Mouse (Mus musculus) monocyte, adult 2 months (primary cell): ENCODE data around the gene Atp4a.

Experiments
- DNase-seq, 2 experiments: peaks; one replicate each; pipeline ENCODE4 v3.0.0; 2022; ENCODE audit warnings: low spot score in 2 of 2, low read depth in 1 of 2

Atp4a gene

DNA sequence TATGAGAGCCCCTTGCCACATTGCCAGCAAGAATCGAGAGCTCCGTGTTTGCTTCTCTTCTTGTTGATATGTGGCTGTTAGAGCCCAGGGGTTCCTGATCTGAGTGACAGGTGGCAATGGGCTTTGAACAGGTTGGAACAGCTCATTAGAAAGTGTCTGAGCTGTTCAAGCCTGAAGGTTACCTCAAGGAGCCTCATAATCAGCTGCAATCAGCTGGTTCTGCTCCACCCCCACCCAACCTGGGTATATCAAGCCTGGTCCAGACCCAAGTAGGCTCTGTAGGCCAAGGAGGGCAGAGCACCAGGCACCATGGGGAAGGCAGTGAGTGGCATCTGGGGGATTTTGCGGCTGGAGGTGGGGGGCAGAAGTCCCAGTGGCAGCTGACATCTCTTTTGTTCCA lies at the start of gene Atp4a:
TSS of gene Atp4a (plus strand) at position 268 of the 400 bp plus-strand sequence.
- DNase-seq: no peak

DNA sequence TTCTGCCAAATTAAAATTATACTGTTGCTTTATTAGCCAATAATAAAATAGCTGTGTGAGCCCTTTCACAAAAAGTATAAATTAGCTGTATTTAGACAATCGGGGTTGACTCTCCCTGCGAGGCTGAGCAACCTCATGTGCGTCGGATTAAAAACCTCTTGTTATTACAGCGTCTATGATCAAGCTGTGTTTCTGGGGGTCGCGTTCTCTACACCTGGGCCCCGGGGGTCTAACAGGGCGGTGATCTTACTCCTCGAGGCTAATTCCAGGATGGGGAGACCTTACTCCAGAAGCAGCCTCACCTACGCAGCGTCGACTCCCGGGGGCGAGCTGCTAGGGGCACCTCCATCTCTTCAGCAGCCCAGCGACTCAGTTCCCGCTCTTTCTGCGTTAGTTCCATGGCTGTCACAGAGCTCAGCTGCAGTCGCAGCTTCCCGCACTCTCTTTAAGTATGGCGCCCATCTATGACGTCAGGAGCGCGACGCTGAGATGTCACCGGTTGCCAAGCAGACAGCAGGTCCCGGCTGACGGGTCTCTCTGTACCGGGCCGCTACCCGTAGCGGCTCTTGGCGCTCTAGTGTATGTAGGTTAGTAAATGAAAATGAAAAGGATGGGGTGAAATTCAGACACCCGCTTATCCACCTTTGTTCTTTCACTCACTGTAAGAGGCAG lies 47.3 kb upstream of the Atp4a start, which contains the start of gene Haus5:
TSS of gene Haus5 (minus strand) at position 466 of the 672 bp plus-strand sequence.
- DNase-seq: peak; percentile 77 to 86

DNA sequence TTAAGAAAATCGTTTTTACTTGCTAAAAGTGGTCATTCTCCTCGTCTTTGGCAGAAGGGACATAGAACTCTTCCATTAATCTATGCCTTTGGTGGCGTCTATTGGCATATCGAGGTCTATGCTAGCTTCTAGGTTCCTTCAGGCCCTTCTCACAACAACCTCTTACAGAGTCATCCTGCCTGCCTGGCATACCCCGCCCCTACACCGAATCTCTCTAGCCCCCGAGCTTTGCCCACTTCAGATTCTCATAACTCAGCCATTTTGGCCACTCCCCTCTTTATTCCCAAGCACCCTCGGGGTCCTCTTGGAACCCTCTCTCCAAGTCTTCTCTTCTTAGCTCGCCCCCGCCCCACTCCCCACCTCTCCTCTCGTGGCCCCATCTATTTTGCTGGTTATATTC lies 46.7 kb upstream of the Atp4a start:
- no peak for DNase-seq

DNA sequence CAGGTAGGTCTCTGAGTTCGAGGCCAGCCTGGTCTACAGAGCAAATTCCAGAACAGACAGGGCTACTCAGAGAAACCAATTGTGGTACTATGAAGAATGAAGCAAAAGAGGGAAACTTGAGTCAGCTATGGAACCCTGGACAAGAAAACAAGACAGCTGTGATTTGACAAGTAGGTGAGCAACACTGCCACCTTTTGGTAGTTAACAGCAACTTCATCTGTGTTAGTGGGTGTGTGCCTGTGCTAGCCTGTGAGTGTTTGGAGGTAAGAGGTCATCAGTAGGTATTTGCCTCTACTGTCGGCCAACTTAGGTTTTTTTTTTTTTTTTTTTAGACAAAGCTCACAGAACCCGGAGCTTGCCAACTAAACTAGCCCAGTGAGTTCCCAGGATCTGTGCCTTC lies 42.8 kb upstream of the Atp4a start:
- no peak for DNase-seq

DNA sequence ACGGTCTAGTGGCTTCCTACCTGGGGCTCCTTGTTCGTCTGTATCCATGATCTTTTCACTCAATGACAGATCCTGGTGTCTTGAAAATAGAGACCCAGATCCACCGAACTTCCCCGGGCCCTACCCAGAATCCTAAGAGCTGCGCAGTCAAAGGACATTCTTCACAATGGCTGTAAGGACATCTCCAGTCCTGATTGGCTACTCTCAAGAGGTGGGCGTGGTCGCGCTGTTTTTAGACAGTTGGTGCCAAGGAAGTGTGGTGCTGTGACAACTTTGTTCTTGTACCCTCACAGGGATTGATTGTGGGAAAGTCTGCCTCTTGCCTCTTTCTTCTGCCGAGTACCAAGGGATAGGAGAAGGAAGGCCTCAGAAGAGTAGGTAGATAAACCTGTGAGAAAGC lies 40.5 kb upstream of the Atp4a start, which contains the start of gene Pmis2:
TSS of gene Pmis2 (minus strand) at position 126 of the 400 bp plus-strand sequence.
- DNase-seq: no peak

DNA sequence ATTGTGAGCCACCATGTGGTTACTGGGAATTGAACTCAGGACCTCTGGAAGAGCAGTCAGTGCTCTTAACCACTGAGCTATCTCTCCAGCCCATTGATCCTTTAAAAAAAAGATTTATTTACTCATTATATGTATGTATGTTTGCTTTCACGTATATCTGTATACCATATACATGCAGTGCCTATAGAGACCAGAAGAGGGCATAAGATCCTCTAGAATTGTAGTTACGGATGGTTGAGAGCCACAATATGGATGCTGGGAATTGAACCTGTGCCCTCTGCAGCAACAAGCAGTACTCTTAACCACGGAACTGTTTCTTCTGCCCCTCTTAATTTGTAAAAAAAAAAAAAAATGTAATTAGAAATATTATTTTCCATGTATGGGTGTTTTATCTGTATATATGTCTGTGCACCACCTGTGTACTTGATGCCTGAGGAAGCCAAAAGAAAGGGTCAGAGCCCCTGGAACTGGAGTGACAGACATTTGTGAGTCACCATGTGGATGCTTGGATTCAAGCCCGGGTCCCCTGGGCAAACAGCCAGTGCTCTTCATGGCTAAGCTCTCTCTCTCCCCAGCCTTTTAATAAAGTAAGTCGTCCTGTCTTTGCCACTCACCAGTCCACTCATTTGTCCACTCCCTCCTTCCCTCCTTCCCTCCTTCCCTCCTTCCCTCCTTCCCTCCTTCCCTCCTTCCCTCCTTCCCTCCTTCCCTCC lies 33.6 kb upstream of the Atp4a start:
- no peak for DNase-seq

DNA sequence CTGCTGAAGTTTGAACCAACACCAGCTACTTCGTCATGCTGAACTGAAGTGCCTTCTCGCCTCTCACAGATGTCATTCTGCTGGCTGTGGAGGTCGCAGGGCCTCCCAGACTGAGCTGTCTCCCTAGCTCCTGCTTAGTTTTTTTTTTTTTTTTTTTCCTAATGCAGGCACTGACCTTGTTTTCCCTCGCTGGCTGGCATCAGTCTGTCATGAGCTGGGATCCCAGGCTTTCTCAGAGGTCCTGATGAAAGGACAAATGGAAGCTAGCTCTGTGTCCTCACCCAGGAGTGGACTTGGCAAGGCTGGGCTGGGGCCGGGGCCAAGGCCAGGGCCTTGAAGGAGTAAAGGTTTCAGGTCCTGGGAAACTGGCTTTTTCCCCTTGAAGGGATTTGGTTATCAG lies 30.1 kb upstream of the Atp4a start:
- no peak for DNase-seq

DNA sequence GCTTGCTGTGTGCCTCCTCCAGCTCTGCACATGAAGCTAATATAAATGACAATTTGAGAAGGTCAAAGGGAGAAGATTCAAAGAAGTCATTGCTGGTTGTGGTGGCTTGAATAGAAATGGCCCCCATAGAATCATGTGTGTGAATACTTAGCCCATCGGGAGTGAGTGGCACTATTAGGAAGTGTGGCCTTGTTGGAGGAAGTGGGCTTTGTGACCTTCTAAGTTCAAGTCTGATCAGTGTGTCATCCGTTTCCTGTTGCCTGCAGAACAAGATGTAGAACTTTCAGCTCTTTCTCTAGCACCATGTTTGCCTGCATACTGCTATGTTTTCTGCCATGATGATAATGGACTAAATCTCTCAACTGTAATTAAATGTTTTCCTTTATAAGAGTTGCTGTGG lies 28.6 kb upstream of the Atp4a start:
- DNase-seq: no peak

DNA sequence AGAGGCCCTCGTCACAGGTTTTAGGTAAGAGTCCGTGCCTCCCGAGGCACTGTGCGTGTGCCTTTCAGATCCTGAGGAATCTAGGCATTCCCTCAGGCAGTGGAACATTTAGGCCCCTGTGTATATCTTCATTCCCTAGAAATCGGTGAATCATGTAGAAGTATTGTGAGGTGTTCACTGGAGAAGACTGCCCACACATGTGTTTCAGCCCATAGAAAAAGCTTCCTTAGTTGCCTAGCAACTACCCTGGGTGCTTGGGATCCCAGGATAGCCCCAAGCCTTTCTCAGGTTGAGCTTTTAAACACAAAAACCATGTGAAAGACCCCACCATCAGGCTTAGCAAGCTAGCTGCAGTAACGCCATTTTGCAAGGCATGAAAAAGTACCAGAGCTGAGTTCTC lies 23.7 kb upstream of the Atp4a start:
- DNase-seq: no peak

DNA sequence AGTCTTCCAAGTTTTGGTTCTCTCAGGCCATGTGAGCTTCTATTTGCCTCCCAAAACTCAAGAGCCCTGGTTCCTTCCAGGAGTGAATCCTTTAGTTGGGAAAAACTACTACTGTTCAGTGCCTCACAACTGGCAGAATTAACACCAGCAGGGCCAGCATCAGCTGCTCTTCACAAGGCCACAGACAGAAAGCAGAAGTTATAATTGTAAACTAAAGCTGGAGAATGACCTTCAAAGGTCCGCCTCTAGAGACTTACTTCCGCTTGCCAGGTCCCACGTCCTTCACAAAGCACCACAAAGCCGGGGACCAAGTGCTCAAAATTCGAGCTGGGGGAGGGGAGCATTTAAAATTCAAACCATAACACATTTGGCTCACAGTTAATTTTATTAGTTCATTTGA lies 13.9 kb upstream of the Atp4a start:
- peak in 1 of 2 experiments; percentile 39 for DNase-seq

DNA sequence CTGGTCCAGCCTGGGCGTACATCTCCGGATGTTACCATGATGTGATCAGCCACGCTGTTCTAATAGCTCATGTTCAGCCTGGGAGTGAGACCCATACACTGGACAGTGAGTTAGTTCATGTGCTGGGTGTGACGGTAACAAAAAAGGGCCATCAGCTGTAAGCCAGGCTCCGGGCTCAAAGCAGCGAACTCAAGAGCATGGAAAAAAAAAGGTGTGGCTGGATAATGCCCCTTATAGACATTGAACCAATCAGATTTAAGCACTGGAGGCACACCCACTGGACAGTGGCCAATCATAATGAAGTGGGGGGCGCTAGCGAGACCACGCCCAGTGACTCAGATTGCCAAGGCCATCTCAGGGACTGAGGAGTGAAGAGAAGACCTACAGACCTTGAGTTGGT lies 13.4 kb upstream of the Atp4a start, which contains the start of gene 2200002J24Rik:
TSS of gene 2200002J24Rik (plus strand) at position 338 of the 400 bp plus-strand sequence.
- no peak for DNase-seq

DNA sequence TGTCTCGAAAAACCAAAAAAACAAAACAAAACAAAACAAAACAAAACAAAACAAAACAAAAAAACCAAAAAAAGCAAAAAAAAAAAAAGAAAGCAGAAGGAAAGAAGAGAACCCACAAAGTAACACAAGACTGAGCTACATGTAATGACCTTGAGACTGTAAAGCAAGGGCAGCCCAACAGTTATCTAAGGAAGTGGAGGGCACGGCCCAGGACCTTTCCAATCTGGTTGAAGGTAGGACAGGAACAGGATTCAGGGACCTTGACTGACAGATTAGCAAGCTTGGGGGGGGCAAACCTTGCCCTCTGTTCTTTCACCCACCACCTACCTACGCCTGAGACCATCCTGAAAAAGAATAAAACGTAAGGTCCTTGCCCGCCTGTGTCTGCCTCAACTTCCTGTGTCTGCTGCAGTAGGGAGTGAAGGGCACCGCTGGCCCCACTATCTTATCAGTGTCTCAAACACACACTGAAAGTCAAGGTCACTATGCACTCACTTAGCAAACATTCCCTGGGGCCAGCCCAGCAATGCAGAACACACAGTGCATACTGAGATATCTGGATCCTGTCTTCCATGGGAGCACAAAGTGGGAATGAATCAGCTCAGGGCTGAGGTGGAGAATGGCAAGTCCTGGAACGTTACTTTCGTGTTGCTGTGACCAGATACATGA lies 5.7 kb upstream of the Atp4a start:
- no peak for DNase-seq

DNA sequence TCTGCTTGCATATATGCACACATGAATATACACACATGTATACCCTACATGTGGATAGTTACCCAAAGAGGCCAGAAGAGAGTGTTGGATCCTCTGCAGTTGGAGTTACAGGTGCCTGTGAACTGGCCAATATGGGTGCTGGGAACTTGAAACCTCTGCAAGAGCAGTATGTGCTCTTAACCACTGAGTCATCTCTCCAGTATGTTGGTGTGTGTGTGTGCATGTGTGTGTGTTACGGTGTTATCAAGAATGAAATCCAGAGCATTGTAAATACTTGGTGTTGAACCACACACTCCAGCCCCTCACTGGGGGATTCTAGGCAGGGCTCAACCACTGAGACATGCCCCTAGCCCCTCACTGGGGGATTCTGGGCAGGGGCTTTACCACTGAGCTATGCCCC lies 4.6 kb upstream of the Atp4a start:
- DNase-seq: no peak

DNA sequence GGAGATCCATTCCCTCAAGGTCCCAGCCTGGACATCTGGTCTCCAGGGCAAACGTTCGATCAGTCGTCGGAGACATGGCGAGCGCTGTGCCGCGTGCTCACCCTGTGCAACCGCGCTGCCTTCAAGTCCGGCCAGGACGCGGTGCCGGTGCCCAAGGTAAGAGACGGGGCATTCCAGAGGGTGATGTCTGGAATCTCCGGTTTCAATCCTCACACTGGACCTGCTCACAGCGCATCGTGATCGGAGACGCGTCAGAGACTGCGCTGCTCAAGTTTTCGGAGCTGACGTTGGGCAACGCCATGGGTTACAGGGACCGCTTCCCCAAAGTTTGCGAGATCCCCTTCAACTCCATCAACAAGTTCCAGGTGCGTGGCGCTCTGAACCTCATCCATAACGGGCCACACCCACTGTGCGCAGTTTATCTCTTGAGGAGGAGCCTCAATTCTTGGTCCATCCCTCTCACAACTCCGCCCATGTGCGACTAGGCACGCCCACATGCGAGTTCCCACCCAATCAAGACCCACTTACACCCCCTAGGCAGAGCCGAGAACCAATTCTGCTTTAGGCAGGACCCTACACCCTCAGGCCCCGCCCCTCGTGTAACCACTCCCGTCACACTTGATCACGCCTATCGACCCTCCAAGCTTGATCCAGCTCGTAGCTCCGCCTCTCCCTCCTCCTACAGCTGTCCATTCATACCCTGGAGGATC lies 5.2 kb downstream of the Atp4a start:
- peak; percentile 22 to 39 for DNase-seq

DNA sequence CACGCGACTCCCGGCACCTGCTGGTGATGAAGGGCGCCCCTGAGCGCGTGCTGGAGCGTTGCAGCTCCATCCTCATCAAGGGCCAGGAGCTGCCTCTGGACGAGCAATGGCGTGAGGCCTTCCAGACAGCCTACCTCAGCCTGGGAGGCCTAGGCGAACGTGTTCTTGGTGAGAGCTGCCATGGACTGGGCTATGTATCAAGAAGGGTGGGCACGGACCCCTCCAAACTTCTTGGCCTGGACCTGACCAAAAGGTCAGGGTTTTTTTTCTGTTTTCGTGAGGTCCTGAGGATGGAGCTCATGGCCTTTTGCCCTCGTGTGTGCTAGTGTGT lies 5.7 kb downstream of the Atp4a start:
- no peak for DNase-seq

DNA sequence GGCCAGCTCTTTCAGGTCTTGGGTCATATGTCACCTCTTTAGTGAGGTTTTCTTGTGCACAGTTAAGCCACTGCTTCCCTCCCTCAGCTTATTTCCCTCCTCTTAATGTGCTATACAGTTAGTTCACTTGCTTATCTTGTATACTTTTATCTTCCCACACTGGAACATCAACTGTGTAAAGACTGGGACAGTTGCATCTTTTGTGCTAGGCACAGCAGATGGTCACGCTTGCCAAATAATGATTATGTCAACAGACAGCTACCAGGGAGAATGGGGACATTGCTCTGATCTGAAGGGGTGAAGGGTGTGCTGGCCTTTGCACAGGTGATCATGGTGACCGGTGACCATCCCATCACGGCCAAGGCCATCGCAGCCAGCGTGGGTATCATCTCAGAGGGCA lies 7.7 kb downstream of the Atp4a start:
- DNase-seq: no peak

DNA sequence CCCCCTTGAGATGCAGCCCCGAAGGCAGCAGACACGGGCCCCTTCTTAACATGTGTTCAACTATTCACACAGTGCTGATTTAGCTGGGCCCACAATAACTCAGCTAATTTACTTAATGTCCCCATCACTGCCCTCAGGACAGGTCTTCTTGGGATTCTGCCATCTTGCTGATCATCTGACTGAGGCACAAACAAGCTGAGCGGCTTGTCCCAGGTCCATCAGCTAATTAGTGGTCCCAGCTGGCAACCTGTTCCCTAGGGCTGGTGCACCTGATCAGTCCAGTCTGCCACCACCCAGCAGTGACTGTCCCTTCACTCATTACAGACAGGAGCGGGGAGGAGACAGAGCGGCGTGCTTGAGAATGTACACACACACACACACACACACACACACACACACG lies 9.3 kb downstream of the Atp4a start:
- no peak for DNase-seq

DNA sequence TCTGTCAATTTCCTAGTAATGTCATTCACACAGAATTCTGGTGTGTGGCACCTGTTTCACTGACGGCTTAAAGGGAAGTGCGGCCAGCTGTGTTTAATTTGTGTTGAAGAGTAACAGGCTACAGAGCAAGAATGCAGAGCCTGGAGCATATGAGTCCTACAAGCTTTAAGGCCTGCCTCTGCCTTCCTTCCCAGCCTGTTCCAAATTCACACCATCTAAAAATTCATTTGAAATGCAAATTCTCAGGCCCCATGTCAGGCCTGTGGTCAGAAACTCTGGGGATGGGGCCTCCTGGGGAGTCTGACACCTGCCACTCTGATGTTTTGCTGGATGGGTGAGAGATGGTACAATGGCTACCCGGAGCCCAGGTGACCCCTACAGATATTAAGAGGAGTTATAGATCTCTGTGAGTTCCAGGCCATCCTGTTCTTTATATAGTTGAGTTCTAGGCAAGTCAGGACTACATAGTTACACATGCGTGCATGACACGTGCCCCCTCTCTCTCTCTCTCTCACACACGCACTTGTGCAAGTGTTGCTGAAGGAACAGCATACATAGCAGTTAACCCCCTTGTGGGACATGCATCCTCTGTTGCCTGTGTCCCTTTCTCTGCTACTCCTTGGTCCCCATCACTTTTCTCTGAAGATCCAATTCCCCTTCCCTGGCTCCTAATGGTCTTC lies 11.4 kb downstream of the Atp4a start:
- no peak for DNase-seq

DNA sequence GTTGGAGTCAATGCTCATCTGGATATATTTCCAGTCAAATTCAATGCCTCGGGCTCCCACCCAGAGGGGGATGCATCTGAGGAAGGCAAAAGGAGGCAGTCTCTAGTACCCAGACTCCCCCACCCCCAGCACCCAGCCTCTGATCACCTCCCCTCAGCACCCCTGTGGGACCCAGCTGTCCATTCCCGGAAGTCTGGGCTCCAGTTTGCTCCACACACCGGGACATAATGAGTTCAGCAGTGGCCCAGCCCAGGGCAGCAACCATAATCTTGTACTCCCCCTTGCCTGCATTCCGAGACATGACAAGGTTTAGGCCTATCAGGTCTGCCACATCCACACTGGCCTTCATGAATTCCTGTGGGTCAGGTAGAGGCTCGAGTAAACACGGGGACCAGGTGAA lies 16.2 kb downstream of the Atp4a start:
- DNase-seq: no peak

DNA sequence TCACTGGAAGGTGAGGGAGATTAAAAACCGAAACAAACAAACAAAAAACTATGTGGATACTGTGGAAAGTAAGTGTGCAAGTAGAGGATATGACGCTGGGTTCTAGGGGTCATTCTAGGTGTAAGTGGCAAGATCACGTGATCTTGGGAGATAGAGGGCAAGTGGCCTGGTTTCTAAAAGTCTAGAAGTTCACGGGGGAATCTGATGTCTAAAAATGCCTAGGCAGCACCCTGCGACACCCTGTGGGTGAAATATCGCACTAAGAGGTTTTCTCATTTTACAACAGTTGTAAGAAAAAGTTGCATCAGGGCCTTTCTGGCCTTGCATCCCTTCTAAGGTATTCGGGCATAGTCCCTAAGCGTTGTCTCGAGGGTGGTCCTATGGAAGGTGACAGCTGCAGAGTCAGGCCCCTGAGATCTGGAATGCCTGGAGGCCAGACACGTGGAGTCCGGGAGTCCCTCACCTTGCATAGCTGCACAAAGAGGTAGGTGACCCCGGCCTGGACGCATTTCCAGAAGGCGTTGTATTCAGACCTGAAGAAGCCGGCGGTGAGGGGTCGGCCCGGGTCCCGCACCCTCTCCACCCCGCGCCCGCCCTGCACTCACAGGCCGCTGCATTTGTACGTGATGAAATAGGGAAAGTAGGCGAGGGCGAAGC lies 16.9 kb downstream of the Atp4a start:
- DNase-seq: no peak
